Mouse (Mus musculus): ENCODE results near the gene Atrip. TPM values are rescaled to one million over a fixed set of nuclear protein-coding genes. Genes with fewer than 3 reads are reported as not detected.

The Atrip gene
- polyA plus RNA-seq, 1 experiment, result 0.22 TPM

DNA sequence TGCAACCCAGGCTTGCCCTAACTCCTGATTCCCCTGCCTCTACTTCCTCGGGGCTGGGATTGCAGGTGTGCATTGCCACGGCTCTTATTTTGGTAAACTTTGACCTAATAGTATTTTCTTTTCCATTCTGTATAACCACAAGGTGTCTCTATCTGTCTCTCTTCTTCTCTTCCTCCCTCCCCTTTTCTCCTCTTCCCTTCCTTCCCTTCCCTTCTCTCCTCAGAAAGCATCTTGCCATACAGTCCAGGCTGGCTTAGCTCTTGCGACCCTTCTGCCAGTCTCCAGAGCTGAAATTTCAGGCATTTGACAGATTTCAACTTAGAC is 23.3 kb downstream of the Atrip start:
- TF ChIP-seq TAL1 (IDR thresholded peaks at IDR 0.05; ENCODE audit: low read length) (no peak), GATA1 (IDR thresholded peaks at IDR 0.05; ENCODE audit: low read length) (no peak)
- Histone ChIP-seq H3K4me3 (replicated peaks) (no peak overlapping the region), H3K9me3 (ENCODE audit: control insufficient read depth, low read length) (no peaks in the 10 kb centered on the region), H3K27me3 (ENCODE audit: control insufficient read depth) (no peaks in the 10 kb centered on the region), H3K4me1 (ENCODE audit: control insufficient read depth) (peaks cover 23% of the 10 kb centered on the region), H3K36me3 (ENCODE audit: control insufficient read depth) (no peaks in the 10 kb centered on the region)

DNA sequence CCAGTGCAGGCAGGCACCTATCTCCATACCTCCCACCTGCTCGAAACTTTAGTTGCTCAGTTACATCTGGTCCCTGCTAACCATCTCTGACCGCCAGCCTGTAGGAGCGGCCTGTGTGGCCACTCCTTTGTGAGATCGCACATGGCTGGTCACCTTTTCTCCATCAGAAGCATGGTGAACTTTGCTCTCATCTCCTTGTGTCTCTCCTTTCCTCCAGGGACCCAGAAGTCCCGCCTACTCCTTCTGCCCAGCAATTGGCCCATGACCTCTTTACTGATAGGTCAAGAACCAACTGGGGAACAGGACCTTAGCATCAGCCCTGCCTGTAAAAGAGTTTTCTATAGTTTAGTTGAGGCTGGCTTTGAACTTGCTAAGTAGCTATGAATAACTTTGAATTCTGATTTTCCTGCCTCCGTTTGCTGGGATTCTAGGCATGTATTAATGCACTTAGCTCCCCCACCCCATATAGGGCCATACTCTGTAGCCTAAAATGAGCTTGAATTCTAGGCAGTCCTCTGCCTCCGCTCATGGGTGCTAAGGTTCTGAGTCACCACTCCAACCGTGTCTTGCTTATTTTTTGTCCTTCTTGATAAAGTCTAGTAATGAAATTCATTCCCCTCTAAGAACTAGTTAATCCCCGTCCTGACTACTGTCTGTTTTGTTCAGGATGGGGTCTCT is 23.8 kb downstream of the Atrip start:
- no peaks in the 10 kb centered on the region for H3K9me3 ChIP-seq (ENCODE audit: control insufficient read depth, low read length)
- H3K36me3 ChIP-seq (ENCODE audit: control insufficient read depth), result no peaks in the 10 kb centered on the region
- peaks cover 18% of the 10 kb centered on the region for H3K4me1 ChIP-seq (ENCODE audit: control insufficient read depth)
- H3K27me3 ChIP-seq (ENCODE audit: control insufficient read depth), result no peaks in the 10 kb centered on the region
- no peak overlapping the region for H3K4me3 ChIP-seq (replicated peaks)
- TF ChIP-seq TAL1 (IDR thresholded peaks at IDR 0.05; ENCODE audit: low read length), result no peak
- TF ChIP-seq GATA1 (IDR thresholded peaks at IDR 0.05; ENCODE audit: low read length), result no peak

DNA sequence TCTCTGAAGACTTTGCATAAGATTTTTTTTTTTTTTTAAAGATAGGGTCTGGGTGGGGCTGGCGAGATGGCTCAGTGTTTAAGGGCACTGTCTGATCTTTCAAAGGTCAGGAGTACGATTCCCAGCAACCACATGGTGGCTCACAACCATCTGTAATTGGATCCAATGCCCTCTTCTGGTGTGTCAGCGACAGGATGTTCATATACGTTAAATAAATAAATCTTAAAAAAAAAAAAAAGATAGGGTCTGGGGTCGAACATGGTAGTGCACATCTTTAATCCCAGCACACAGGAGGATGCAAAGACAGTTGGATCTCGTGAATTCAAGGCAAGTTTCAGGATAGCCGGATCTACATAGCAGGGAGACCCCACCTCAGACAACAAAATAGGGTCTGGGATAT is 24.6 kb downstream of the Atrip start:
- Histone ChIP-seq H3K27me3 (ENCODE audit: control insufficient read depth) (no peaks in the 10 kb centered on the region), H3K9me3 (ENCODE audit: control insufficient read depth, low read length) (no peaks in the 10 kb centered on the region), H3K36me3 (ENCODE audit: control insufficient read depth) (no peaks in the 10 kb centered on the region), H3K4me1 (ENCODE audit: control insufficient read depth) (peaks cover 10% of the 10 kb centered on the region), H3K4me3 (replicated peaks) (no peak overlapping the region)
- TF ChIP-seq GATA1 (IDR thresholded peaks at IDR 0.05; ENCODE audit: low read length) (no peak), TAL1 (IDR thresholded peaks at IDR 0.05; ENCODE audit: low read length) (no peak)

DNA sequence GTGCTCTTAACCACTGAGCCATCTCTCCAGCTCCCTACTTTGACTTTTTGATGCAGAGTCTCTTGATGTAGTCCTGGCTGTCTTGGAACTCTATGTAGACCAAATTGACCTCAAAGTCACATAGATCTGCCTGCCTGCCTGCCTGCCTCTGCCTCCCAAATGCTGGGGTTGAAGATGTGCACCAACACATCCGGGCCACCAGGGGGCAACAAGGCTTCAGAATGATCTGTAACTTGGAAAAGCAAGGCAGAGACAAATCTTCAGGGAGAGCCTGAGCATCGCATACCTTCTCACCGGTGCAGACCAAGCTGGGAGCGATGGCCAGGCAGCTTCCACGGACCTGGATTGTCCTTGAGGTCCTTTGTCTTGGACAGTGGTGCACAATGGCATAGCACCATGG is 27.6 kb downstream of the Atrip start:
- no peaks in the 10 kb centered on the region for H3K36me3 ChIP-seq (ENCODE audit: control insufficient read depth)
- no peak overlapping the region for H3K4me3 ChIP-seq (replicated peaks)
- peaks cover 9% of the 10 kb centered on the region for H3K4me1 ChIP-seq (ENCODE audit: control insufficient read depth)
- TF ChIP-seq GATA1 (IDR thresholded peaks at IDR 0.05; ENCODE audit: low read length), result no peak
- TF ChIP-seq TAL1 (IDR thresholded peaks at IDR 0.05; ENCODE audit: low read length), result no peak
- H3K9me3 ChIP-seq (ENCODE audit: control insufficient read depth, low read length), result no peaks in the 10 kb centered on the region
- no peaks in the 10 kb centered on the region for H3K27me3 ChIP-seq (ENCODE audit: control insufficient read depth)

DNA sequence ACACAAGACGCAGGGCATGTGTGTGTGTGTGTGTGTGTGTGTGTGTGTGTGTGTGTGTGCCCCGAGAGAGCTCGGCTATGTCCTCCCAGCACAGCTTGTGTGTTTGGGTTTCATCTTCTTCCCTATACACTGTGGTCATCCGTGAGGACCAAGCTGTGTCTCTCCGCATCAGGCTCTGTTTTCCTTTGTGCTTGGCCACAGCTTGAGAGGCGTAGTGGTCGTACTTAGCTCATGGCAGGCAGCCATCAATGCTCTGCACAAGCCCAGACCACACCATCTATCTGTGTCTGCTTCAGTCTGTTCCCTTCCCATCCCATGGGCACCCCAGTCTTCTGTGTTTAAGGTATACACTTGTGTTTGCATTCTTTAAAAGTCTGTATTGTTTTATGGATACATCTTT is 32.6 kb downstream of the Atrip start:
- TF ChIP-seq TAL1 (IDR thresholded peaks at IDR 0.05; ENCODE audit: low read length) (no peak), GATA1 (IDR thresholded peaks at IDR 0.05; ENCODE audit: low read length) (no peak)

DNA sequence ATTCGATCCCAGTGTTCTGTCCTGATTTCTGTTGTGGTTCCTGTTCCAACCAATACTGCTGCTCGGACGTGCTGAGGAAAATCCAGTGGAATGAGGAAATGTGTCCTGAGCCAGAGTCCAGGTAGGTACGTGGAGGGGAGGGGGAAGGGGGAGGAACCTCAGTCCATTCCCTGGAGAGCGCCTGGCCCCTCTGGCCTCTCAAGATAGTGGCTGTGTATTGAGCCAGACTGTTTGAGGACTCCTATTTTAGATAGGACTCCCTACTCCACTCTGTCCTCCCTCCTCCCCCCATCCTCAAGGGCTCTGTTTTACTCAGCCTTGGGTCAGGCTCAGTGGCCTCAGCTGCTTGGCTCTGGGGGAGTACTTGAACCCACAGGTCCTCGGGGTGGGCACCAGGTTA is 33.0 kb downstream of the Atrip start:
- TF ChIP-seq TAL1 (IDR thresholded peaks at IDR 0.05; ENCODE audit: low read length) (no peak), GATA1 (IDR thresholded peaks at IDR 0.05; ENCODE audit: low read length) (no peak)
- H3K9me3 ChIP-seq (ENCODE audit: control insufficient read depth, low read length), result no peaks in the 10 kb centered on the region
- H3K36me3 ChIP-seq (ENCODE audit: control insufficient read depth), result no peaks in the 10 kb centered on the region
- peaks cover 22% of the 10 kb centered on the region for H3K27me3 ChIP-seq (ENCODE audit: control insufficient read depth)
- no peak overlapping the region for H3K4me3 ChIP-seq (replicated peaks)
- peaks cover 14% of the 10 kb centered on the region for H3K4me1 ChIP-seq (ENCODE audit: control insufficient read depth)

More for the DNA sequence above, 32.6 kb downstream of the Atrip start:
- Histone ChIP-seq H3K27me3 (ENCODE audit: control insufficient read depth) (peaks cover 22% of the 10 kb centered on the region), H3K4me3 (replicated peaks) (no peak overlapping the region), H3K36me3 (ENCODE audit: control insufficient read depth) (no peaks in the 10 kb centered on the region), H3K9me3 (ENCODE audit: control insufficient read depth, low read length) (no peaks in the 10 kb centered on the region), H3K4me1 (ENCODE audit: control insufficient read depth) (peaks cover 15% of the 10 kb centered on the region)

DNA sequence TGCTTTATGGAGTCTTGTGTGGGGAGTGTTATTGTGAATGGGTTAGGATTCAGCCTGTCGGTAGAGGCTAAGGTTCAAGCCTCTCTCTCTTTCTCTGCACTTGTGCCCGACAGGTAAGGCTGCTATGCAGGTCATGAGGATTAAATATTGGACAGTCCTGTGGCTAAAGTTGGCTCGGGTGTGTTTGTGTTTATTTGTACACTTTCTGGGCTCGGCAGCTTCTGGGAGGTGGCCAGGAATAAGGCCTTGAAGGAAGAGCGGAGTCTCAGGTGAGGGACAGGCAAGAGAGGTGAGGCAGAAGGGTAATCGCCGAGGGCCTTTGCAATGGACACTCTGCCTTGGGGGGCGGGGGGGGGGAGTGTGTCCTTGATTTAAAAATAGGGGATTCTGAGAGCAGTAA is 33.7 kb downstream of the Atrip start:
- Histone ChIP-seq H3K4me3 (replicated peaks) (no peak overlapping the region), H3K36me3 (ENCODE audit: control insufficient read depth) (no peaks in the 10 kb centered on the region), H3K27me3 (ENCODE audit: control insufficient read depth) (peaks cover 22% of the 10 kb centered on the region), H3K9me3 (ENCODE audit: control insufficient read depth, low read length) (no peaks in the 10 kb centered on the region), H3K4me1 (ENCODE audit: control insufficient read depth) (peaks cover 14% of the 10 kb centered on the region)
- no peak for TF ChIP-seq GATA1 (IDR thresholded peaks at IDR 0.05; ENCODE audit: low read length)
- no peak for TF ChIP-seq TAL1 (IDR thresholded peaks at IDR 0.05; ENCODE audit: low read length)

DNA sequence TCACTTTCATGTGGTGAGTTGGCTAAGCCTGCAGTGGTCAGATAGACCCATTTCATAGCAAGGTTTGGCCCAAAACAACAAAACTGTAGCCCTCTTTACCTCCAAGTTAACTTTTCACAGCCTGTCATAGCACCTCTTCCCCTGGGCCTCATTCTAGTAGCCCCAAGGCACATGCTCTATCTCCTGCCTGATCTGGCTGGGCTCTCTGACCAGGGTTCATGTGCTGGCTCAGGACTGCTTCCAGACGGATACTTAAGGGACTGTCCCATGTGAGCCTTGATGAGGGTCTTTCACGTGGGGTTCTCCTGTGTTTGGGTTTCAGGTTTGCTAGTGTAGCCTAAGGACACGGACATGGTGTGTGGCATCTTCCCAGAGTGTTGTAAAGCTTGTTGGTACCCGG is 34.2 kb downstream of the Atrip start:
- Histone ChIP-seq H3K4me1 (ENCODE audit: control insufficient read depth) (peaks cover 14% of the 10 kb centered on the region), H3K4me3 (replicated peaks) (no peak overlapping the region), H3K36me3 (ENCODE audit: control insufficient read depth) (no peaks in the 10 kb centered on the region), H3K27me3 (ENCODE audit: control insufficient read depth) (peaks cover 22% of the 10 kb centered on the region), H3K9me3 (ENCODE audit: control insufficient read depth, low read length) (no peaks in the 10 kb centered on the region)
- no peak for TF ChIP-seq GATA1 (IDR thresholded peaks at IDR 0.05; ENCODE audit: low read length)
- no peak for TF ChIP-seq TAL1 (IDR thresholded peaks at IDR 0.05; ENCODE audit: low read length)

DNA sequence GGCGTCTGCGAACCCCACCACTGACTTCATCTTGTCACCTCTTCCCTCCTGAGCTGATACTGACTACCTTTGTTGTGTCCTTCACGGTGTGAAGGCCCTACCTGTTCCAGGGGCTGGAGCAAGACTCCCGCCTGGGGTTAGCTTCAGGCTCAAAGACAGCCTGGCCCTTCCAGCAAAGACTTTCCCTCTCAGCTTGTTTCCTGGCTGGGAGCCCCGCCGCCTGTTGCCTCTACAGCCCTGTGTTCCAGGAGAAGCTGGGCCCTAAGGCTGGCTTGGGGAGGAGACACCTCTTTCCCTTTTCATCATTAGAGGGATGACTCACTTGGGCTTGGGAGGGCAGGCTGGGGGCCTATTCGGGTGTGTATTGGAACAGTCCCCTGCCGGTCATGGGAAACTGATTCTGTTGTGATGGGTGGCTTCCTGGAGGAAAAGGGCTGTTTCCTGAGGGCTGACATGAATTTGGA is 35.0 kb downstream of the Atrip start:
- H3K27me3 ChIP-seq (ENCODE audit: control insufficient read depth), result peaks cover 22% of the 10 kb centered on the region
- H3K4me3 ChIP-seq (replicated peaks), result peak overlapping the region; percentile 59
- H3K36me3 ChIP-seq (ENCODE audit: control insufficient read depth), result no peaks in the 10 kb centered on the region
- no peaks in the 10 kb centered on the region for H3K9me3 ChIP-seq (ENCODE audit: control insufficient read depth, low read length)
- TF ChIP-seq GATA1 (IDR thresholded peaks at IDR 0.05; ENCODE audit: low read length), result no peak
- no peak for TF ChIP-seq TAL1 (IDR thresholded peaks at IDR 0.05; ENCODE audit: low read length)
- H3K4me1 ChIP-seq (ENCODE audit: control insufficient read depth), result peaks cover 14% of the 10 kb centered on the region

Data from erythroblast, embryonic 14.5 days (primary cell).